Mouse (Mus musculus): Measurements from ENCODE around the gene Grifin. TPM values are rescaled to one million over a fixed set of nuclear protein-coding genes. Genes with fewer than 3 reads are reported as not detected.

The Grifin gene
- polyA plus RNA-seq (2017; shearing (Covaris generic)): 1 to 10 TPM; 1.2 to 5.5 (median 1.9) TPM

DNA sequence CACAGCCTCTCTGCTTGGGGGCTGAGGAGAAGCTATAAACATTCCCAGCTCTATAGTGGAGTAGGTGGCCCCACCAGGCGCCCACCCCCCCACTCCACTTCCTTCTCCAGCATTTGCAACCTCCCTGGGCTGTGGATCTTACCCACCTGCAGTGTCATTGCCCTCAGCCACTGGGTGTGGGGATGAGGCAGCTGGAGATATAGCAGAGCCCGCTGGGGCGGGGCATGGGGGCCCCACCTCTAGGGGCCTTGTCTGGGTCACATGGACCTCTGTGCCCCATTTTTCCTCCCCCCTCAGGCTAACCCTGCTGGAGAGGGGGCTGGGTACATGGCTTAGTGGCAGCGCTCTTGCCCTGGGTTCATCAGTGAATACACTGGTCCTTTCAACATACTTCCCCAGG lies at the start of gene Grifin:
TSS of gene Grifin (minus strand) at position 176 of the 400 bp plus-strand sequence.
- ATAC-seq: no peak

GRCm38 (mm10) chr5:140614141-140614540 lies 49.3 kb upstream of the Grifin start:
- ATAC-seq: no peak

- ATAC-seq: no peak
Observed at GRCm38 (mm10) chr5:140612191-140612590, 47.3 kb upstream of the Grifin start.

- no peak for ATAC-seq
Observed at GRCm38 (mm10) chr5:140611611-140612185, 46.8 kb upstream of the Grifin start.

- no peak for ATAC-seq
Observed at GRCm38 (mm10) chr5:140611021-140611583, 46.2 kb upstream of the Grifin start.

- peak; percentile 10 for ATAC-seq
Observed at GRCm38 (mm10) chr5:140610273-140611011, 45.6 kb upstream of the Grifin start.

- ATAC-seq: peak; percentile 34
Observed at GRCm38 (mm10) chr5:140609511-140610272, 44.8 kb upstream of the Grifin start.

- no peak for ATAC-seq
Observed at GRCm38 (mm10) chr5:140608634-140609015, 43.8 kb upstream of the Grifin start.

DNA sequence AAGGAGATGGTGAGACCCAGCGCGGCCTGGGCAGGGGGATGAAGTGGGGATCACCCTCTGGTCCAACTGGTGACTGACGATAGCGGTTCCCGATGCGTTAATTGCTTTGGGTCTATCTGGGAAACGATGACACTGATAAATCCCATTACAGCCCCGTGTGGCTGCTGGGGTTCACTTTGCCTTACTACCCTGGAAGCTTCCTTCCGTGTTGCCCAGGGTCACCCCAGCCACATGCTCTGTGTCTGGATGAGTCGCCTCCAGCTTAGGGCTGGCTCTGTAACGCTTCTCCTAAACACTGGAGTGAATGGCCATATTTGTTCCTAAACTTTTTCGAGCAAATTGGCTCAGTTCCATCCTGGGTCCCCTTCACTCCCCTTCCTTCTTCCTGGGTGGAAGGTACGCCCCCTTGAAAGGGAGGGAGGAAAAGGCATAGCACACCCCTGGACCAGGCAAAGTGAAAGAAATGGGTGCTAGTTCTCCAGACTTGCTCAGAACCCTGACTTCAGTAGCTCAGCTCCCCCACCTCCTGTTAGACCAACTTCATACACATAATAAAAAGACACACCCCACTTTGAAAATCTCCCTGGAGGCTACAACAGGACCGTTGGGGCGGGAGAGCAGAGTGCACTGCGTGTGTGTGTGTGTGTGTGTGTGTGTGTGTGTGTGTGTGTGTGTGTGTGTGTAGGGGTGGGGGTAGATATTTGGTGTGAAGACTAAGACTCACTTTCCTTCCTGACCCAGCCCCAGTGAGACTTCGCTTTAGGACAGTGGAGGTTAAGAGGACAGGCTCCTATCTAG lies 43.2 kb upstream of the Grifin start:
- no peak for ATAC-seq

DNA sequence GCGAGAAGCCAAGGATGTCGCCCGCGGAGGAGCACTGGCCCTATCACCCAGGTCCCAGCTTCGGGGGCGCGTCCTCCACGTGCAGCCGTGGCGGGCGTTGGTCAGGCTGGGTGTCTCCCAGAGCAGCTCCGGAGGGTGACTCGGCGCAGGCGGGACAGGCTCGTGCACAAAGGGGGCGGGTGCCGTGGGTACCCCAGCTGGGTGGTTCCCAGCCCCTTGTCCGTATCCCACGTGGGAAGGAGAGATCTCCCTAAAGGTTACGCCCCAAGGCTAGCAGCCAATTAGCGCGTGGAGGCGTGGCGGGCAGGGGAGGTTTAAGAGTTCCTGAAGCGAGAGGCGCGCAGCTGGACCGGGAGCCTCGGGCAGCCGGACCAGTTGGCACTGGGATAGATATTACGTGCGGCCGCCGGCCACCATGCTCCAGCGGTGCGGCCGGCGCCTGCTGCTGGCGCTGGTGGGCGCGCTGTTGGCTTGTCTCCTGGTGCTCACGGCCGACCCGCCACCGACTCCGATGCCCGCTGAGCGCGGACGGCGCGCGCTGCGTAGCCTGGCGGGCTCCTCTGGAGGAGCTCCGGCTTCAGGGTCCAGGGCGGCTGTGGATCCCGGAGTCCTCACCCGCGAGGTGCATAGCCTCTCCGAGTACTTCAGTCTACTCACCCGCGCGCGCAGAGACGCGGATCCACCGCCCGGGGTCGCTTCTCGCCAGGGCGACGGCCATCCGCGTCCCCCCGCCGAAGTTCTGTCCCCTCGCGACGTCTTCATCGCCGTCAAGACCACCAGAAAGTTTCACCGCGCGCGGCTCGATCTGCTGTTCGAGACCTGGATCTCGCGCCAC lies 42.3 kb upstream of the Grifin start, which contains the start of gene Lfng:
TSS of gene Lfng (plus strand) at position 320 of the 835 bp plus-strand sequence.
- peak; percentile 59 for ATAC-seq

DNA sequence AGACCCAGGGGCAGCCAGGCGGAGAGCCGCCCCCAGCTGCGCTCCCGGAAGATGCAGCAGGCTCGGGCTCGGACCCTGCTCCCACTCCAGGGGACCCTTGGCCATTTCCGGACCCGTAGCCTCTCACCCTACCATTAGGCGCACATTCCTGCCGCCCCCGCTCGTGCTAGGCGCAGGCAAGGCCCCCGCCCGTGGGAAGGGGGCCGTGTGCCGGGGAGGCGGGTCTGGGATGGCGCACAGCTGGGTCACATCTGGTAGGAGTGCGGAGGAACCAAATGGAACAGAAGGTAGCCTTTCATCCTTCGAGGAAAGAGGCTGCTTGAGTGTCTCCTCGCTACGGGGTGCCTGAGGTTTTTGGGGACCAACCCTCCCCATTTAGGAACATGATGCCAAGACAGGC lies 41.5 kb upstream of the Grifin start:
- ATAC-seq: no peak

DNA sequence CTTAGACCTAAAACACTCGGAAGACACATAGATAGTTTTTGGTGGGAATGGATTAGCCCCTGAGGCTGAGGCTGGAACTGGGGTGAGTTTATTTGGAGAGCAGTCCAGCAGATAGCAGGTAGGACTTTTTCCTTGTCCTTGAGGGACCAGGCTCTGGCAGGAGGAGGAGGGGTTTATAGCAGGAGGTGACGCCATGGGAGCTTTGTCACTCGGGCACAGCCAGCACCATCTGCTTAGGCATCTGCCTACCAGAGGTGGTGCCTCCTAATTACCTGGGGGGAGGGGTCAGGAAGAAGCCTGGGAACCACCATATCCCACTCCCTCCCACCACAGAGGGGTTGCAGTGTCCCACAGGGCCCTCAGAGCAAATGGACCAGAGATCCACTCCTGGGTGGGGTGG lies 40.4 kb upstream of the Grifin start:
- no peak for ATAC-seq

DNA sequence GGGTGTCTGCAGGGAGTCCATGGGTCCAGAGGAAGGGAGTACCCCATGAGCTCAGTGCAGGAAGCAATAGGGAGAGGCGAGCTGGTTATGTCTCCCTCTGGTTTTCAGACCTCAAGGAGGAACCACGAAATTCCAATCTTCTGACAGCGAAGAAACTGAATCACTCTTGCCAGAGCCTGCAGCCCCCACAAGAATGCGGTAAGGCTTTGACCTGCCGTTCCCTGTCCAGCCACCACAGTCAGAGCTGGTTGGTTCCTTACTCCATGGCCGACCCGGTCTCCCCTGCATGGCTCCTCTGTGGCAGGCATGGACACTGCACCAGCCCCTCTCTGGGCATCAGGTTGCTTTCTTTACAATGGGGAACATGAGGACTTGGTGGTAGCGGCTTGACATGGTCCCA lies 39.5 kb upstream of the Grifin start:
- ATAC-seq: no peak

DNA sequence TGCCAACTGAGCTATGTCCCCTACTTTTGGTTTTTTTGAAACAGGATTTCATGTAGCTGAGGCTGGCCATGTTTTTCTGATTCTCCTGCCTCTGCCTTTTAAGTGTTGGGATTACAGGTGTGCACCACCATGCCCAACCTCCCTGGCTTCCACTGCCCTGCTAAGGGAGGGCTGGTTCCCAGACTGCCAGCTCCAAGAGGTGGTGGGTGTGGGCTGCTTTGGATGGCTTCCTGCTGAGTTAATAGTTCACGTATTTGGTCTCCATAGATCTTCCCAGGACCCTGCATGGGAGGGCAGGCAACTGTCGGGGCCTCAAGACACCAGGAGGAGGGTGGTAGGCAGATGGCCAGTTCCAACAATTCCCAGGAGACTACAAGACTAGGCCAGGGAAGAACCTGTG lies 37.7 kb upstream of the Grifin start:
- no peak for ATAC-seq

DNA sequence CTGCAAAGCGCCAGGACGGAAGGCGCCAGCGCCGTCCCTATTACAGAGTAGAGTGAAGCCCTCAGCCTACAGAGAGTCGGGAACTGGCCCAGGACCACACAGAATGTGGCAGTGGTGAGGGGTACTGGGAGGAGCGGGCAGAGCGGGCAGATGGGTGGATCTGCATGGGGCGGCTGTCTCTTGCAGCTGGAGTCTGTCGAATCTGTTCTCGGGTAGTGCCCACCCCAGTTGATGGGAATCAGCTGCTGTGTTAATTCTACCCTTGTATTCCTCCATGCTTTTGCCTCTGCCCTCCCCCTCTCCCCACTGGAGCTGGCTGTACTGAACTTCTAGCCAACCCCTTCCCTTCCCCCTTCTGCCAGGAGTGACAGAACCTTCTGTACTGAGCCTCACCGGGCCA lies 36.8 kb upstream of the Grifin start:
- no peak for ATAC-seq

DNA sequence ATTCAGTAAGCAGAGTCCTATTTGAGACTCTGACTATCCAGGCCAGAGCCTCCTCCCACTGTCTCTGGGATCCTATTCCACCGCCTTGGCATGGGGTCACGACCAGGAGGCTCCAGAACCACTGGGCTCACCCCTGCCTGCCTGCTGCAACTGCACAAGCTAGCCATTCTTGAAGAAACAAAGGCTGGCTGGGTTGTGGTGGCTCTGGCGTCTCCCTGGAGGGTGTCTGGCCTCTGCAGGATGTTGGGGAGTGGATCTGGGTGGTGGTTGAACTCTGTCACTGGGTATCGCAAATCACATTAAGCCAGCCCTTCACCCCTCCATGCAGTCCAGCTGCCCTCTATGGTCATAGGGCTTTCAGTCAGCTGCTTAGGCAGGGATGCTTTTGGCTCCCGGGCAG lies 35.1 kb upstream of the Grifin start:
- ATAC-seq: no peak

DNA sequence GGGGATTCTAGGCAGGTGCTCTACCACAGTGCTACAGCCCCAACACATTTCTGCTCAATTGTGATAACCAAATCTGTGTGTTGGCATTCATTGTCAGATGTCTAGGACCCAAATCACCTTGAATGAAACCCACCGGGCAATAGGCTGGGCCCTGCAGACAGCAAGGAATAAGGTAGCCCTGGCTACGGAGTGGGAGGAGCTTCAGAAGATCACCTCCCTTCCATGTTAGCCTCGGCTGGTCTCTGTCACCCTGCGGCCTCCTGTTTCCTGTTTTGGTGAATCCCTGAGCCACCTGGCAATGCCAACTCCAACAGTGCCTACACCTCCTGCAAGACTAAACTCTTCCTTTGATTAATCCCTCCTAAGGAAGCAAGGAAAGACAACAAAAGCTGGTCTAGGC lies 32.9 kb upstream of the Grifin start:
- ATAC-seq: no peak

GRCm38 (mm10) chr5:140596927-140597588 lies 32.2 kb upstream of the Grifin start:
- peak; percentile 85 for ATAC-seq

DNA sequence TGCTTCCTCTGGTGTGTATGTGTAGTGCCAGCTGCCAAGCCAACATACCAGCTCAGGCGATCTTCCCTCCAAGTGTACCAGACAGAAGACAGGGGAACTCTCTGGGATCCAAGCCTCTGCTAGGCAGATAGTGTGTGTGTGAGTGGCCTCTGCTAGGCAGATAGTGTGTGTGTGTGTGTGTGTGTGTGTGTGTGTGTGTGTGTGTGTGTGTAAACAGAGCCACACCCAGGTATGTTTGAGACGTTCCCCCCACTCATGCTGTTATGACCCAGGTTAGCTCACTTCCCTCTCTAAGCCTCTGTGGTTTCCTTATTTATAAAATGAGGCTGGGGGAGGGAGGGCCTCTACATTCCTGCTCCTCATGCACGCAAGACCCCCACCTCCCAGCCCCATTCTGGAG lies 31.6 kb upstream of the Grifin start:
- ATAC-seq: peak; percentile 56

DNA sequence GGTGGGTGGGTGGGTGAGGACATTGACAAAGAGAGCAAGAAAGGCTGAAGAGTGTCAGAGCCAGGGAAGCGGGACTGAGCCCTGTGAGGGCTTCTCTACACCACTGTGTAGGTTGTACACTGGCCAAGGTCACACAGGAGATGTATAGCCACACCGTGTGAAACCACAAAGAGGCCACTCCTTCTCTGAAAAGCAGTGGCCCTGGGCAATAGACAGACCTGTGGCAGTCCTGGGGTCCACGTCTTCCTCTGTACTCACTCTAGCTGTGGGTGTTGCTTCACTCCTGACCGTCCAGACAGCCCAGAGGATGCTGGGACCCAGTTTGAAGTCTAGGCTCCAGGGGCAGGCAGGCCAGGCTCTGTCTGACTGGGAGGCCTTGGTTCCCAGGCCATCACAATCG lies 30.0 kb upstream of the Grifin start:
- ATAC-seq: no peak
